Mouse (Mus musculus): Measurements from ENCODE around the gene BC048671. TPM values are rescaled to one million over a fixed set of nuclear protein-coding genes. Genes with fewer than 3 reads are reported as not detected.
A peak's percentile ranks its signal among the peaks of the same experiment; 100 is the strongest.

Gene BC048671
- total and polyA plus RNA-seq, 2 experiments from 2014 or later, result not detected

DNA sequence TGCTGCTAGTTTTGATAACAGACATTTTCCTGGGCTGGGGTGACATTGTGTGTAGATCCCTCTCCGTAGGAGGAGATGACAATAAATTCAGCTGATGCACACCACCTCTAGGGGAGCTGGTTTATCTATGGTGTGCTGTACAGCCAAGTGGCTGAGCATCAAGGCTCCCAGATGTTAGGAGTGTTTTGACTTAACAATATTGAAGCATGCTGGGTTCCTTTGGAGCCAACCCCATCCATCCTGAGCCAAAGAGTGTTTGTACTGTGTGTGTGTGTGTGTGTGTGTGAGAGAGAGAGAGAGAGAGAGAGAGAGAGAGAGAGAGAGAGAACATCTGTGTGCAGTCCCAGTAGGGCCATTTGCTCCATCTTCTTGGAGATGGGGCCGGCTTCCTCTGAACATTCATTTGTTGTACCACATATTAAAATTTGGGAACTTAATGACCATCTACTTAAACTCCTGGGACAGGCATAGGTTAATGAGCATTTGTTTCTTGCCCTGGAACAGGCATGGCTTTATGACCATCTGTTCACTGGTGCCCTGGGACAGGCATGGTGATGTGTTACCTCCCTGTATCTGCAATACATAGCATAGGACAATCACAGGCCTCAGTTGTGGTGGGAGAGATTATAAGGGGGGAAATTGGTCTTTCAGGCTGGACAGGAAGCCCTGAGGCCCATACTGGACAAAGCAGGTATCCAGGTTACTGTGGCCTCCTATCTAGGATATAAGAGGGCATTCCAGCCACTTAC lies 16.7 kb downstream of the BC048671 start:
- no peaks in the 10 kb centered on the region for H3K36me3 ChIP-seq (ENCODE audit: insufficient read depth, low read length)
- WGBS, result 75% methylated on average over 2 of the region's 2 CpGs
- no peak for TF ChIP-seq CTCF (IDR thresholded peaks at IDR 0.05)
- H3K4me1 ChIP-seq (ENCODE audit: insufficient read depth, low read length), result no peaks in the 10 kb centered on the region
- no peak overlapping the region for H3K4me3 ChIP-seq (ENCODE audit: low read depth, low read length)
- H3K9ac ChIP-seq (replicated peaks; ENCODE audit: low read length, poor library complexity, severe bottlenecking), result no peak overlapping the region
- no peaks in the 10 kb centered on the region for H3K9me3 ChIP-seq (ENCODE audit: low read length)
- no peak overlapping the region for H3K27ac ChIP-seq (ENCODE audit: low read depth, low read length)
- DNase-seq (ENCODE audit: low spot score) (peak; percentile 10), ATAC-seq (ENCODE audit: low FRiP score) (no peak)
- no peak overlapping the region for H3K4me2 ChIP-seq (ENCODE audit: low read depth, low read length, poor library complexity, severe bottlenecking)
- no peaks in the 10 kb centered on the region for H3K27me3 ChIP-seq (ENCODE audit: insufficient read depth, low read length)

GRCm38 (mm10) chr6:90319019-90319418 lies 18.0 kb downstream of the BC048671 start:
- no peak for TF ChIP-seq CTCF (IDR thresholded peaks at IDR 0.05)
- H3K27me3 ChIP-seq (ENCODE audit: insufficient read depth, low read length), result no peaks in the 10 kb centered on the region
- H3K4me3 ChIP-seq (ENCODE audit: low read depth, low read length), result no peak overlapping the region
- no peak overlapping the region for H3K27ac ChIP-seq (ENCODE audit: low read depth, low read length)
- H3K4me1 ChIP-seq (ENCODE audit: insufficient read depth, low read length), result no peaks in the 10 kb centered on the region
- H3K9me3 ChIP-seq (ENCODE audit: low read length), result no peaks in the 10 kb centered on the region
- H3K4me2 ChIP-seq (ENCODE audit: low read depth, low read length, poor library complexity, severe bottlenecking), result no peak overlapping the region
- DNase-seq (ENCODE audit: low spot score) (no peak), ATAC-seq (ENCODE audit: low FRiP score) (no peak)
- WGBS, result 86% methylated on average over 2 of the region's 2 CpGs
- H3K9ac ChIP-seq (replicated peaks; ENCODE audit: low read length, poor library complexity, severe bottlenecking), result no peak overlapping the region
- no peaks in the 10 kb centered on the region for H3K36me3 ChIP-seq (ENCODE audit: insufficient read depth, low read length)

- Histone ChIP-seq H3K4me3 (ENCODE audit: low read depth, low read length) (no peak overlapping the region), H3K27ac (ENCODE audit: low read depth, low read length) (no peak overlapping the region), H3K27me3 (ENCODE audit: insufficient read depth, low read length) (no peaks in the 10 kb centered on the region), H3K9me3 (ENCODE audit: low read length) (no peaks in the 10 kb centered on the region), H3K9ac (replicated peaks; ENCODE audit: low read length, poor library complexity, severe bottlenecking) (no peak overlapping the region), H3K4me2 (ENCODE audit: low read depth, low read length, poor library complexity, severe bottlenecking) (no peak overlapping the region), H3K4me1 (ENCODE audit: insufficient read depth, low read length) (no peaks in the 10 kb centered on the region), H3K36me3 (ENCODE audit: insufficient read depth, low read length) (no peaks in the 10 kb centered on the region)
- 82% methylated on average over 7 of the region's 7 CpGs for WGBS
- ATAC-seq (ENCODE audit: low FRiP score), result no peak
- TF ChIP-seq CTCF (IDR thresholded peaks at IDR 0.05), result no peak
- no peak for DNase-seq (ENCODE audit: low spot score)
Measured at GRCm38 (mm10) chr6:90319475-90320191, 18.6 kb downstream of the BC048671 start.

- Histone ChIP-seq H3K36me3 (ENCODE audit: insufficient read depth, low read length) (no peaks in the 10 kb centered on the region), H3K9me3 (ENCODE audit: low read length) (no peaks in the 10 kb centered on the region), H3K4me2 (ENCODE audit: low read depth, low read length, poor library complexity, severe bottlenecking) (no peak overlapping the region), H3K4me3 (ENCODE audit: low read depth, low read length) (no peak overlapping the region), H3K27ac (ENCODE audit: low read depth, low read length) (no peak overlapping the region), H3K4me1 (ENCODE audit: insufficient read depth, low read length) (peaks cover 2% of the 10 kb centered on the region; the same call in 1 of the 2 replicates), H3K27me3 (ENCODE audit: insufficient read depth, low read length) (peaks cover under 1% of the 10 kb centered on the region; the same call in 1 of the 2 replicates), H3K9ac (replicated peaks; ENCODE audit: low read length, poor library complexity, severe bottlenecking) (no peak overlapping the region)
- DNase-seq (ENCODE audit: low spot score) (no peak), ATAC-seq (ENCODE audit: low FRiP score) (no peak)
- TF ChIP-seq CTCF (IDR thresholded peaks at IDR 0.05), result no peak
- 82% methylated on average over 5 of the region's 5 CpGs for WGBS
Measured at GRCm38 (mm10) chr6:90320429-90320828, 19.4 kb downstream of the BC048671 start.

DNA sequence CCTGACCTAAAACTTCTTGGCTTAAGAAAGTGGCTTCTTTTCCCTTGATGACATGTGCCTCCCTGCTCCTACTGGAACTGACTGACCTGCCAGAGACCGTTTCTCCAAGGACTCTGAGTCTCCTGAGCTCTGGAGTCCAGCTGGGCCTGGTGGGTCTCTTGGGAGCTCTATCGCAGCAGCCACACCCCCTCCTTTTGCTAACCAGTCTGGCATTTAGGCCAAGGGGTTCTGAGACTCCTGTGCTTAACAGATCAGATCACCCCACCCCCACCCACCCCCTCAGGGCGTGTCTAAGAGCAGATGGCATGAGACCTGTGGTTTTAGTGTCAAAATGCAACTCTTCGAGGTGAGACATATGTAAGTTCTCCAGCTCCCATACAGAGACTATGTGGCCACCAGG lies 20.8 kb downstream of the BC048671 start:
- H3K4me2 ChIP-seq (ENCODE audit: low read depth, low read length, poor library complexity, severe bottlenecking), result no peak overlapping the region
- 50% methylated on average over 4 of the region's 4 CpGs for WGBS
- no peaks in the 10 kb centered on the region for H3K9me3 ChIP-seq (ENCODE audit: low read length)
- H3K27ac ChIP-seq (ENCODE audit: low read depth, low read length), result no peak overlapping the region
- no peaks in the 10 kb centered on the region for H3K36me3 ChIP-seq (ENCODE audit: insufficient read depth, low read length)
- no peak for TF ChIP-seq CTCF (IDR thresholded peaks at IDR 0.05)
- peaks cover 4% of the 10 kb centered on the region; the same call in 1 of the 2 replicates for H3K27me3 ChIP-seq (ENCODE audit: insufficient read depth, low read length)
- no peak for ATAC-seq (ENCODE audit: low FRiP score)
- no peak overlapping the region for H3K4me3 ChIP-seq (ENCODE audit: low read depth, low read length)
- peaks cover 2% of the 10 kb centered on the region; the same call in 1 of the 2 replicates for H3K4me1 ChIP-seq (ENCODE audit: insufficient read depth, low read length)
- no peak overlapping the region for H3K9ac ChIP-seq (replicated peaks; ENCODE audit: low read length, poor library complexity, severe bottlenecking)
- no peak for DNase-seq (ENCODE audit: low spot score)

- no peak overlapping the region for H3K4me3 ChIP-seq (ENCODE audit: low read depth, low read length)
Measured at GRCm38 (mm10) chr6:90324026-90324425, 23.0 kb downstream of the BC048671 start.

More at GRCm38 (mm10) chr6:90324026-90324425, 23.0 kb downstream of the BC048671 start:
- WGBS, result 71% methylated on average over 3 of the region's 3 CpGs
- Histone ChIP-seq H3K4me1 (ENCODE audit: insufficient read depth, low read length) (peaks cover 2% of the 10 kb centered on the region; the same call in 1 of the 2 replicates), H3K27ac (ENCODE audit: low read depth, low read length) (no peak overlapping the region), H3K27me3 (ENCODE audit: insufficient read depth, low read length) (peaks cover 4% of the 10 kb centered on the region; the same call in 1 of the 2 replicates), H3K9me3 (ENCODE audit: low read length) (no peaks in the 10 kb centered on the region), H3K36me3 (ENCODE audit: insufficient read depth, low read length) (no peaks in the 10 kb centered on the region), H3K9ac (replicated peaks; ENCODE audit: low read length, poor library complexity, severe bottlenecking) (no peak overlapping the region), H3K4me2 (ENCODE audit: low read depth, low read length, poor library complexity, severe bottlenecking) (no peak overlapping the region)
- ATAC-seq (ENCODE audit: low FRiP score) (no peak), DNase-seq (ENCODE audit: low spot score) (peak; percentile 14)
- no peak for TF ChIP-seq CTCF (IDR thresholded peaks at IDR 0.05)
